Mouse (Mus musculus) heart, postnatal 36 days (tissue): ENCODE data around the gene Ccdc62. TPM values are rescaled to one million over a fixed set of nuclear protein-coding genes. Genes with fewer than 3 reads are reported as not detected.

Experiments used
- DNase-seq, 2 experiments: peaks; one replicate each; pipeline ENCODE4 v3.0.0; 2021 to 2022
- intact Hi-C: fragments of 180-260 bp; cut with DNase I; formaldehyde crosslinking; loops from one replicate; pipeline ENCODE4 v1.15.1; 2025
- microRNA-seq, 2 experiments: library from miRNA; unstranded; fragments of <30 nt; microRNA quantifications; one replicate each; pipeline ENCODE4 v1.2.0; 2021; ENCODE audit warnings: borderline number of aligned reads in 2 of 2
- total RNA-seq, 2 experiments: library from RNA; stranded (reverse); gene quantifications; 2 replicates each; pipeline ENCODE4 v1.2.3; 2021

Ccdc62 gene
- total RNA-seq, 2 experiments from 2014 or later, result 2.6 to 3.7 TPM

- intact Hi-C loops, result loop anchor here (2.0 kb wide), 1 partner anchor 14 kb away; no protein-coding TSS in a partner anchor
- no peak for DNase-seq
Observed at GRCm38 (mm10) chr5:124016291-124016821, 85.9 kb downstream of the Ccdc62 start.

DNA sequence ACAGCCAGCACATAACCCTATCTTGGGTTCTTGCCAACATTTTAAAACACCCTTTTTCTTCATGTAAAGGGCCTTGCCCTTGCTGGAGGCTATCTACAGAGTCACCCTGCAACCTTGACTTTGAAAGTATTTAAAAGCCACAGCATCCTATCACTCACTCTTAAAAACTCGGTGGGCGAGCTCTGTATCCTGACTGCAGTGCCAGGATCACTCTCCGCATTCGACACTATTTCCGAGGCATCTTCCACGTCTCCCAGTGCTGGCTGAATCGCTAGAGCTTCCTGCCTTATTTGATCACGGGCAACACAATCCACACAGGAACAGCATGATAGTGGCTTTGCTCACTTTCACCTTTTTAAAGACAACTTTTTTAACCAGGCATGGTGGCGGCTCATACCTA lies 87.5 kb downstream of the Ccdc62 start:
- intact Hi-C loops, result loop anchor here (2.0 kb wide), 1 partner anchor 13 kb away; no protein-coding TSS in a partner anchor
- no peak for DNase-seq

- intact Hi-C loops, result no loop called here
- no peak for DNase-seq
Observed at GRCm38 (mm10) chr5:124018651-124019050, 88.2 kb downstream of the Ccdc62 start.

Small RNA genes within 50 kb of the gene (microRNA-seq; reads per million reads assigned to microRNA genes)
- gene Mir7032, result 0 to 0.67 reads per million in 2 experiments

Other genes starting within 250 kb of the Ccdc62 start
- gene Clip1, start 246.1 kb upstream of the Ccdc62 start, total RNA-seq, result 100 to 1,000 TPM; 164 to 217 TPM
- 10 to 100 TPM; 22.6 to 25.0 TPM for gene Zcchc8, start 209.6 kb upstream of the Ccdc62 start, total RNA-seq
- gene Rsrc2, start 181.3 kb upstream of the Ccdc62 start, total RNA-seq, result 10 to 100 TPM; 45.1 to 48.1 TPM
- gene Kntc1, start 181.0 kb upstream of the Ccdc62 start, total RNA-seq, result under 1 TPM; 0.19 to 0.78 TPM
- gene Hcar2, start 65.2 kb upstream of the Ccdc62 start, total RNA-seq, result under 1 TPM in 1 of 2 experiments, not detected in 1; 0.31 TPM
- under 1 TPM; 0.54 to 0.69 TPM for gene Hcar1, start 50.7 kb upstream of the Ccdc62 start, total RNA-seq
- gene Denr, start 23.5 kb upstream of the Ccdc62 start, total RNA-seq, result 10 to 100 TPM; 49.6 to 51.2 TPM
- not detected for gene Gm43518, start 3.3 kb upstream of the Ccdc62 start, total RNA-seq
- 10 to 100 TPM in 1 of 2 experiments, 1 to 10 TPM in 1; 8.6 to 17.0 TPM for gene Hip1r, start 42.9 kb downstream of the Ccdc62 start, total RNA-seq
- 10 to 100 TPM; 19.6 to 25.0 TPM for gene Vps37b, start 101.6 kb downstream of the Ccdc62 start, total RNA-seq
- gene Abcb9, start 165.1 kb downstream of the Ccdc62 start, total RNA-seq, result 1 to 10 TPM; 7.6 to 8.3 TPM
- 10 to 100 TPM; 14.4 to 16.2 TPM for gene Ogfod2, start 181.6 kb downstream of the Ccdc62 start, total RNA-seq
- gene Arl6ip4, start 185.4 kb downstream of the Ccdc62 start, total RNA-seq, result 10 to 100 TPM; 36.5 to 39.0 TPM